ENCODE assay signal across 7 mouse cellular contexts in genomic region chr5:118326837-118327541, GRCm38 (mm10).
DNase-seq lines count a peak whose midpoint lies in the region; ATAC-seq and TF ChIP-seq lines count a peak whose summit lies in the region.

No protein-coding gene starts in this region.

- peak; percentile 91 for ATAC-seq in inflammation-experienced regulatory T-cells, adult 6 months
- peak; percentile 45 for ATAC-seq in limb, embryonic 13.5 days (ENCODE audit: low FRiP score, low read depth)
- ATAC-seq in midbrain, postnatal 0 days (ENCODE audit: low FRiP score): peak; percentile 36; the same call in 1 of the 2 replicates

- in situ Hi-C loops in ES-E14 (cut with MboI; ENCODE audit: low sequenced_read_pairs in 2 of 2, unreplicated experiment in 2 of 2): no loop called here

- peak; percentile 81 for DNase-seq in ES-E14 (ENCODE audit: low read depth, low spot score)
- peak; percentile 35 to 40 for DNase-seq in cerebellum, adult 18-20 months
- peak; percentile 25 to 70 for DNase-seq in frontal cortex, adult 2 months (ENCODE audit: extremely low spot score in 1 of 2, low spot score in 1 of 2)
- DNase-seq in midbrain, postnatal 0 days (ENCODE audit: low spot score): peak; percentile 87
- peak; percentile 46 to 56 for DNase-seq in thymus, postnatal 10 days (ENCODE audit: low spot score in 2 of 2)

- no peak overlapping the region for H3K27ac ChIP-seq in ES-E14 (ENCODE audit: insufficient read depth, low read depth, low read length, poor library complexity, severe bottlenecking)
- H3K27ac ChIP-seq in limb, embryonic 13.5 days: peak overlapping the region; percentile 61; the same call in 1 of the 2 replicates
- H3K27ac ChIP-seq in midbrain, postnatal 0 days (ENCODE audit: low read depth, low read length): 0 out of 2 replicates have a peak overlapping the region, but pooled peaks have one; percentile 43

- H3K36me3 ChIP-seq in ES-E14 (ENCODE audit: control insufficient read depth, insufficient read depth, low read length, poor library complexity, severe bottlenecking): no peaks in the 10 kb centered on the region
- no peaks in the 10 kb centered on the region for H3K36me3 ChIP-seq in limb, embryonic 13.5 days
- no peaks in the 10 kb centered on the region for H3K36me3 ChIP-seq in midbrain, postnatal 0 days (ENCODE audit: insufficient read depth, low read length)

- H3K4me3 ChIP-seq in ES-E14 (ENCODE audit: insufficient read depth in 1 of 2, low read depth in 1 of 2, low read length in 2 of 2, poor library complexity in 1 of 2, severe bottlenecking in 1 of 2): peak overlapping the region; percentile 18 to 51; a peak in 2 of 4 replicates
- H3K4me3 ChIP-seq in limb, embryonic 13.5 days: peak overlapping the region; percentile 34
- H3K4me3 ChIP-seq in midbrain, postnatal 0 days (ENCODE audit: low read depth, low read length): peak overlapping the region; percentile 21

- peak overlapping the region; percentile 66 for H3K4me2 ChIP-seq in limb, embryonic 13.5 days (replicated peaks)
- peak overlapping the region; percentile 51 for H3K4me2 ChIP-seq in midbrain, postnatal 0 days (ENCODE audit: low read depth, low read length, poor library complexity, severe bottlenecking)

- peaks cover 8 to 11% of the 10 kb centered on the region in 2 experiments; a peak in 3 of 4 replicates for H3K4me1 ChIP-seq in ES-E14 (ENCODE audit: control insufficient read depth in 2 of 2, insufficient read depth in 2 of 2, low read length in 2 of 2, poor library complexity in 1 of 2)
- peaks cover 42% of the 10 kb centered on the region for H3K4me1 ChIP-seq in limb, embryonic 13.5 days
- H3K4me1 ChIP-seq in midbrain, postnatal 0 days (ENCODE audit: insufficient read depth, low read length): 0 out of 2 replicates have a peak, but pooled peaks cover under 1% of the 10 kb centered on the region

- peak overlapping the region; percentile 27; the same call in 1 of the 2 replicates for H3K9ac ChIP-seq in ES-E14 (ENCODE audit: insufficient read depth, low read depth, low read length, poor library complexity, severe bottlenecking)
- peak overlapping the region; percentile 35; the same call in 1 of the 2 replicates for H3K9ac ChIP-seq in limb, embryonic 13.5 days
- H3K9ac ChIP-seq in midbrain, postnatal 0 days (replicated peaks; ENCODE audit: low read length, poor library complexity, severe bottlenecking): peak overlapping the region; percentile 15

- peaks cover 6% of the 10 kb centered on the region; the same call in 1 of the 2 replicates for H3K27me3 ChIP-seq in limb, embryonic 13.5 days
- no peaks in the 10 kb centered on the region for H3K27me3 ChIP-seq in midbrain, postnatal 0 days (ENCODE audit: insufficient read depth, low read length)

- no peaks in the 10 kb centered on the region for H3K9me3 ChIP-seq in ES-E14 (ENCODE audit: control insufficient read depth, insufficient read depth, low read depth, low read length)
- peaks cover 4% of the 10 kb centered on the region; the same call in 1 of the 2 replicates for H3K9me3 ChIP-seq in limb, embryonic 13.5 days
- H3K9me3 ChIP-seq in midbrain, postnatal 0 days (ENCODE audit: low read length): no peaks in the 10 kb centered on the region

- no peak for TF ChIP-seq CTCF in midbrain, postnatal 0 days (IDR thresholded peaks at IDR 0.05)

- 0% methylated on average over 18 of the region's 18 CpGs for WGBS in limb, embryonic 13.5 days
- under 1% methylated on average over 18 of the region's 18 CpGs for WGBS in midbrain, postnatal 0 days

TF ChIP-seq in ES-E14, 5 proteins besides CTCF, POLR2A, EP300 and RAD21:
- 0 out of 2 replicates have a peak, but pooled peaks have one; percentile 6 for TF ChIP-seq MAFK (IDR thresholded peaks at IDR 0.05; ENCODE audit: insufficient read depth, low read depth, low read length)
- TF ChIP-seq ZNF384 (IDR thresholded peaks at IDR 0.05; ENCODE audit: low read depth, low read length): peak; percentile 88
- TF ChIP-seq ZC3H11A (IDR thresholded peaks at IDR 0.05; ENCODE audit: borderline replicate concordance, low read depth, low read length): no peak

Comparison
In these comparisons a context has a peak if more than half of its experiments do, and no peak if none do; other contexts are left out.
1. ATAC-seq: peak in every context shown above with its lines; median percentile 91 in inflammation-experienced regulatory T-cells, adult 6 months; 45 in limb, embryonic 13.5 days; 36 in midbrain, postnatal 0 days.